Mouse (Mus musculus) kidney, adult 2 months (tissue): Measurements from ENCODE around the gene Tmem256.

Source experiments
- CTCF ChIP-seq: fragments of 200-500 bp; conservative IDR thresholded peaks from 2 replicates; pipeline ENCODE4 v1.5.1; 2011; ENCODE audit warnings: low read depth, mild to moderate bottlenecking, control low read depth, low read length, moderate library complexity, mixed read lengths; ENCODE audit not compliant: insufficient read depth, insufficient read length
- POLR2A ChIP-seq: fragments of 200-500 bp; IDR thresholded peaks from one replicate; pipeline ENCODE4 v1.6.1; 2011; ENCODE audit warnings: low read depth, low read length, control low read depth

DNA sequence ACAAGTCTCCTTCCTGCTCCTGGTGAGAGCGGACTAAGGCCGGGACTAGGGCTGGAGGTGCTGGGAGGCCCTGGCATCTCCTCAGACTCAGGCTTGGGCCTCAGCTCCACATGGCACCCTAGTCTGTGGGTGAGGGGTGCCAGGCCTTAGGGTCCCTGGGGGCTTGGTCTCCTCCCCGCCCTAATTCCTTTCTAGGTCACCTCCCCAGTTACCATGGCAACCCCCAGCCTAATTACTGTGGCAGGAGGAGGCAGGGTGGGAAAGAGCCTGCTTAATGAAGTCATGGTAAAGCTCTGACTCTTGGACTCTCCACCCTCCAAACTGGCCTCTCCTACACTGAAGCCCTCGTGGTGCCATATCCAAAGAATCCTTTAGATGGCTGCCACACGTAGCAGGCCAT lies 9.5 kb upstream of the Tmem256 start:
- TF ChIP-seq CTCF, result no peak
- TF ChIP-seq POLR2A, result no peak
